Comparison of ENCODE assay signal across 8 mouse cellular contexts in genomic region chr11:94236074-94236473, GRCm38 (mm10). TPM values are rescaled to one million over a fixed set of nuclear protein-coding genes. Genes with fewer than 3 reads are reported as not detected.
DNase-seq lines count a peak whose midpoint lies in the region; ATAC-seq and TF ChIP-seq lines count a peak whose summit lies in the region.

No protein-coding gene starts in this region.

- ATAC-seq in embryonic facial prominence, embryonic 11.5 days (replicated peaks; ENCODE audit: insufficient number of reproducible peaks, low FRiP score, low TSS enrichment, low read depth): peak; percentile 76
- peak; percentile 60; the same call in 1 of the 2 replicates for ATAC-seq in limb, embryonic 12.5 days (ENCODE audit: insufficient number of reproducible peaks, insufficient read depth, low FRiP score, low TSS enrichment, low read depth)
- ATAC-seq in midbrain, embryonic 13.5 days: peak; percentile 87

- H3K9ac ChIP-seq in embryonic facial prominence, embryonic 11.5 days (replicated peaks; ENCODE audit: low read length): peak overlapping the region; percentile 43
- no peak overlapping the region for H3K9ac ChIP-seq in limb, embryonic 12.5 days (replicated peaks)
- no peak overlapping the region for H3K9ac ChIP-seq in midbrain, embryonic 13.5 days (replicated peaks)

- no peaks in the 10 kb centered on the region for H3K27me3 ChIP-seq in embryonic facial prominence, embryonic 11.5 days (ENCODE audit: control insufficient read depth, insufficient read depth, low read length)
- no peaks in the 10 kb centered on the region for H3K27me3 ChIP-seq in kidney, adult 2 months (replicated peaks; ENCODE audit: control insufficient read depth, insufficient read depth, low read length)
- H3K27me3 ChIP-seq in limb, embryonic 12.5 days: no peaks in the 10 kb centered on the region
- no peaks in the 10 kb centered on the region for H3K27me3 ChIP-seq in midbrain, embryonic 13.5 days

- H3K4me3 ChIP-seq in embryonic facial prominence, embryonic 11.5 days (ENCODE audit: low read depth, low read length): no peak overlapping the region
- no peak overlapping the region for H3K4me3 ChIP-seq in kidney, adult 2 months (ENCODE audit: insufficient read depth, low read depth, low read length)
- H3K4me3 ChIP-seq in limb, embryonic 12.5 days (replicated peaks): no peak overlapping the region
- H3K4me3 ChIP-seq in midbrain, embryonic 13.5 days (replicated peaks): no peak overlapping the region

- no peaks in the 10 kb centered on the region for H3K9me3 ChIP-seq in embryonic facial prominence, embryonic 11.5 days (replicated peaks; ENCODE audit: control insufficient read depth, low read length)
- no peaks in the 10 kb centered on the region for H3K9me3 ChIP-seq in limb, embryonic 12.5 days
- no peaks in the 10 kb centered on the region for H3K9me3 ChIP-seq in midbrain, embryonic 13.5 days

- no peak overlapping the region for H3K4me2 ChIP-seq in embryonic facial prominence, embryonic 11.5 days (ENCODE audit: low read depth, low read length)
- H3K4me2 ChIP-seq in limb, embryonic 12.5 days: no peak overlapping the region
- H3K4me2 ChIP-seq in midbrain, embryonic 13.5 days (replicated peaks): no peak overlapping the region

- no peaks in the 10 kb centered on the region; the same call in 1 of the 2 replicates for H3K4me1 ChIP-seq in embryonic facial prominence, embryonic 11.5 days (ENCODE audit: control insufficient read depth, insufficient read depth, low read length)
- 0 out of 2 replicates have a peak, but pooled peaks cover 5% of the 10 kb centered on the region for H3K4me1 ChIP-seq in kidney, adult 2 months (ENCODE audit: control insufficient read depth, insufficient read depth, low read length)
- peaks cover 19% of the 10 kb centered on the region for H3K4me1 ChIP-seq in limb, embryonic 12.5 days (replicated peaks)
- H3K4me1 ChIP-seq in midbrain, embryonic 13.5 days (replicated peaks): peaks cover 19% of the 10 kb centered on the region

- TF ChIP-seq POLR2A in kidney, adult 2 months (IDR thresholded peaks at IDR 0.05; ENCODE audit: low read depth, low read length): no peak

- no peaks in the 10 kb centered on the region for H3K36me3 ChIP-seq in embryonic facial prominence, embryonic 11.5 days (replicated peaks; ENCODE audit: control insufficient read depth, insufficient read depth, low read depth, low read length)
- H3K36me3 ChIP-seq in kidney, adult 2 months (ENCODE audit: control insufficient read depth, insufficient read depth, low read length): no peaks in the 10 kb centered on the region
- H3K36me3 ChIP-seq in limb, embryonic 12.5 days: peaks cover 24% of the 10 kb centered on the region
- no peaks in the 10 kb centered on the region for H3K36me3 ChIP-seq in midbrain, embryonic 13.5 days

- peak; percentile 68 to 75 for DNase-seq in B cell, adult 2 months
- peak; percentile 83 for DNase-seq in adrenal gland, postnatal 14 days
- DNase-seq in embryonic facial prominence, embryonic 11.5 days (ENCODE audit: low spot score): peak; percentile 90
- DNase-seq in heart, adult 8-10 months (ENCODE audit: low spot score): peak; percentile 70
- DNase-seq in kidney, adult 2 months: peak; percentile 73
- DNase-seq in spleen, adult 12 weeks (ENCODE audit: low spot score): peak; percentile 44

- H3K27ac ChIP-seq in embryonic facial prominence, embryonic 11.5 days (replicated peaks; ENCODE audit: low read depth, low read length): no peak overlapping the region
- H3K27ac ChIP-seq in kidney, adult 2 months (ENCODE audit: insufficient read depth, low read depth, low read length): no peak overlapping the region
- no peak overlapping the region for H3K27ac ChIP-seq in limb, embryonic 12.5 days
- peak overlapping the region; percentile 71 for H3K27ac ChIP-seq in midbrain, embryonic 13.5 days

- TF ChIP-seq CTCF in kidney, adult 2 months (conservative IDR thresholded peaks at IDR 0.05; ENCODE audit: insufficient read depth, insufficient read length, low read depth, low read length): peak; percentile 97

- WGBS in embryonic facial prominence, embryonic 11.5 days: 15% methylated on average over 3 of the region's 3 CpGs
- WGBS in kidney, adult 2 months: 37% methylated on average over 3 of the region's 3 CpGs
- WGBS in limb, embryonic 12.5 days: 24% methylated on average over 3 of the region's 3 CpGs
- WGBS in midbrain, embryonic 13.5 days: 25% methylated on average over 3 of the region's 3 CpGs

RNA-seq across cellular contexts. Expression of gene Wfikkn2, which starts 9.7 kb away (rescaled TPM):
- 0.63 and 0.68 TPM in 2 replicates for total RNA-seq in adrenal gland, postnatal 14 days (2021)
- 4.2 and 5.0 TPM in 2 replicates for polyA plus RNA-seq in embryonic facial prominence, embryonic 11.5 days (2014; fragmentation: Nextera tagmentation; extraction: Ambion mirVana)
- total RNA-seq in heart, adult 8-10 months (2022): 1 to 10 TPM; 6.8 to 8.1 (median 7.5) TPM
- polyA plus RNA-seq in kidney, adult 2 months (2012; rRNA removed): 0.33 and 0.38 TPM in 2 replicates
- 20.6 and 22.6 TPM in 2 replicates for polyA plus RNA-seq in limb, embryonic 12.5 days (2016; fragmentation: Nextera tagmentation; extraction: Ambion mirVana)
- polyA plus RNA-seq in midbrain, embryonic 13.5 days (2015; fragmentation: Nextera tagmentation; extraction: Ambion mirVana): 2.9 and 3.4 TPM in 2 replicates

RNA-seq across cellular contexts. Expression of gene Tob1, which starts 24.8 kb away (rescaled TPM):
- total RNA-seq in adrenal gland, postnatal 14 days (2021): 158 and 199 TPM in 2 replicates
- polyA plus RNA-seq in embryonic facial prominence, embryonic 11.5 days (2014; fragmentation: Nextera tagmentation; extraction: Ambion mirVana): 32.0 and 32.8 TPM in 2 replicates
- 10 to 100 TPM; 51.3 to 58.4 (median 53.2) TPM for total RNA-seq in heart, adult 8-10 months (2022)
- 45.0 and 54.8 TPM in 2 replicates for polyA plus RNA-seq in kidney, adult 2 months (2012; rRNA removed)
- polyA plus RNA-seq in limb, embryonic 12.5 days (2016; fragmentation: Nextera tagmentation; extraction: Ambion mirVana): 36.8 and 37.1 TPM in 2 replicates
- polyA plus RNA-seq in midbrain, embryonic 13.5 days (2015; fragmentation: Nextera tagmentation; extraction: Ambion mirVana): 33.0 and 33.2 TPM in 2 replicates

RNA-seq across cellular contexts. Expression of gene Gm21885, which starts 45.6 kb away (rescaled TPM):
- total RNA-seq in adrenal gland, postnatal 14 days (2021): not detected in 2 replicates
- 0.29 TPM in 1 of 2 replicates, not detected in the other for polyA plus RNA-seq in embryonic facial prominence, embryonic 11.5 days (2014; fragmentation: Nextera tagmentation; extraction: Ambion mirVana)
- under 1 TPM in 1 of 4 experiments, not detected in 3; 0.40 TPM for total RNA-seq in heart, adult 8-10 months (2022)
- not detected in 2 replicates for polyA plus RNA-seq in kidney, adult 2 months (2012; rRNA removed)
- polyA plus RNA-seq in limb, embryonic 12.5 days (2016; fragmentation: Nextera tagmentation; extraction: Ambion mirVana): not detected in 2 replicates
- 0.54 TPM in 1 of 2 replicates, not detected in the other for polyA plus RNA-seq in midbrain, embryonic 13.5 days (2015; fragmentation: Nextera tagmentation; extraction: Ambion mirVana)
